Mouse (Mus musculus): ENCODE measurements at regions not wholly inside any gene's neighbourhood (a gene's known extent, or its start where the extent isn't known, plus 50 kb on each side); places are given as distances from the start of the nearest gene placed in this dataset.
"Not testable (repeated sequence)": the region's sequence is repeated elsewhere in the genome, so short reads cannot be mapped to it uniquely, and the experiment has no call there.

- in situ Hi-C loops (cut with MboI, MseI), result no loop called here
These were observed 461.2 kb downstream of the Brinp3 start for GRCm38 (mm10) chr1:146955688-146956214.

- in situ Hi-C loops (cut with MboI, MseI), result no loop called here
These were observed 461.8 kb downstream of the Brinp3 start for GRCm38 (mm10) chr1:146956347-146956746.

- in situ Hi-C loops (cut with MboI, MseI), result no loop called here
These were observed 465.9 kb downstream of the Brinp3 start for GRCm38 (mm10) chr1:146960448-146960847.

- in situ Hi-C loops (cut with MboI, MseI), result no loop called here
These were observed 473.0 kb downstream of the Brinp3 start for GRCm38 (mm10) chr1:146967534-146967933.

GRCm38 (mm10) chr1:146967993-146968392, 473.4 kb downstream of the Brinp3 start:
- in situ Hi-C loops (cut with MboI, MseI), result no loop called here

GRCm38 (mm10) chr1:146983433-146984186, 489.1 kb downstream of the Brinp3 start:
- in situ Hi-C loops (cut with MboI, MseI), result no loop called here

- in situ Hi-C loops (cut with MboI, MseI), result no loop called here
These were observed 505.5 kb downstream of the Brinp3 start for GRCm38 (mm10) chr1:147000018-147000417.

GRCm38 (mm10) chr1:147047714-147048113, 553.2 kb downstream of the Brinp3 start:
- in situ Hi-C loops (cut with MboI, MseI), result loop anchor here (10.0 kb wide), 1 partner anchor 1503 kb away; no protein-coding TSS in a partner anchor

GRCm38 (mm10) chr1:147058504-147058903, 563.9 kb downstream of the Brinp3 start:
- in situ Hi-C loops (cut with MboI, MseI), result no loop called here

- in situ Hi-C loops (cut with MboI, MseI), result no loop called here
These were observed 579.6 kb downstream of the Brinp3 start for GRCm38 (mm10) chr1:147074166-147074565.

- in situ Hi-C loops (cut with MboI, MseI), result no loop called here
These were observed 589.7 kb downstream of the Brinp3 start for GRCm38 (mm10) chr1:147084129-147084799.

GRCm38 (mm10) chr1:147125541-147125940, 631.0 kb downstream of the Brinp3 start:
- in situ Hi-C loops (cut with MboI, MseI), result no loop called here

GRCm38 (mm10) chr1:147138176-147138575, 643.6 kb downstream of the Brinp3 start:
- in situ Hi-C loops (cut with MboI, MseI), result loop anchor here (10.0 kb wide), 1 partner anchor 1863 kb away; no protein-coding TSS in a partner anchor

- in situ Hi-C loops (cut with MboI, MseI), result no loop called here
These were observed 680.8 kb downstream of the Brinp3 start for GRCm38 (mm10) chr1:147175350-147175749.

GRCm38 (mm10) chr1:147186799-147187198, 692.2 kb downstream of the Brinp3 start:
- in situ Hi-C loops (cut with MboI, MseI), result no loop called here

- in situ Hi-C loops (cut with MboI, MseI), result no loop called here
These were observed 692.9 kb downstream of the Brinp3 start for GRCm38 (mm10) chr1:147187251-147188025.

GRCm38 (mm10) chr1:147199959-147200358, 705.4 kb downstream of the Brinp3 start:
- in situ Hi-C loops (cut with MboI, MseI), result not testable (repeated sequence)

GRCm38 (mm10) chr1:147214890-147215289, 720.3 kb downstream of the Brinp3 start:
- in situ Hi-C loops (cut with MboI, MseI), result not testable (repeated sequence)

- in situ Hi-C loops (cut with MboI, MseI), result no loop called here
These were observed 723.4 kb downstream of the Brinp3 start for GRCm38 (mm10) chr1:147217965-147218364.

- in situ Hi-C loops (cut with MboI, MseI), result no loop called here
These were observed 724.9 kb downstream of the Brinp3 start for GRCm38 (mm10) chr1:147219438-147219837.

- in situ Hi-C loops (cut with MboI, MseI), result no loop called here
These were observed 728.8 kb downstream of the Brinp3 start for GRCm38 (mm10) chr1:147223232-147223925.

Data from T-helper 1 cell (primary cell).